Mouse (Mus musculus) A20 (cell line): Measurements from ENCODE around the gene Olfr1221.
"Not testable (repeated sequence)": the region's sequence is repeated elsewhere in the genome, so short reads cannot be mapped to it uniquely, and the experiment has no call there.

ENCODE experiments used
- DNase-seq: peaks from one replicate; pipeline ENCODE4 v3.0.0-alpha.2; 2011; ENCODE audit warnings: low read depth, low spot score

Olfr1221 gene

GRCm38 (mm10) chr2:89117183-89117582 lies at the start of gene Olfr1221:
TSS of gene Olfr1221 (minus strand) at chr2:89117283.
- DNase-seq = no peak

GRCm38 (mm10) chr2:89164711-89165110 lies 47.6 kb upstream of the Olfr1221 start:
- not testable (repeated sequence) for DNase-seq

GRCm38 (mm10) chr2:89163991-89164390 lies 46.9 kb upstream of the Olfr1221 start, which contains the start of gene Olfr1224-ps1:
TSS of gene Olfr1224-ps1 (minus strand) at chr2:89164091.
- DNase-seq = not testable (repeated sequence)

GRCm38 (mm10) chr2:89151460-89151859 lies 34.4 kb upstream of the Olfr1221 start, which contains the start of gene Olfr1223:
TSS of gene Olfr1223 (minus strand) at chr2:89151560.
- no peak for DNase-seq

GRCm38 (mm10) chr2:89132954-89133353 lies 15.9 kb upstream of the Olfr1221 start, which contains the start of gene Olfr1222:
TSS of gene Olfr1222 (minus strand) at chr2:89133054.
- DNase-seq = no peak

GRCm38 (mm10) chr2:89106735-89107134 lies 10.3 kb downstream of the Olfr1221 start, which contains the start of gene Olfr1220:
TSS of gene Olfr1220 (minus strand) at chr2:89106835.
- DNase-seq = no peak

- DNase-seq = no peak
Measured at GRCm38 (mm10) chr2:89105651-89106050, 11.4 kb downstream of the Olfr1221 start.

GRCm38 (mm10) chr2:89093848-89094247 lies 23.2 kb downstream of the Olfr1221 start:
- no peak for DNase-seq

GRCm38 (mm10) chr2:89083413-89083812 lies 33.7 kb downstream of the Olfr1221 start, which contains the start of gene Olfr1219:
TSS of gene Olfr1219 (minus strand) at chr2:89083513.
- no peak for DNase-seq

- DNase-seq = no peak
Measured at GRCm38 (mm10) chr2:89081487-89081886, 35.6 kb downstream of the Olfr1221 start.

- no peak for DNase-seq
Measured at GRCm38 (mm10) chr2:89061087-89061486, 56.0 kb downstream of the Olfr1221 start, which contains the start of gene Olfr1218. TSS of gene Olfr1218 (minus strand) at chr2:89061187.
